Mouse (Mus musculus): ENCODE results near the gene Lsamp. TPM values are rescaled to one million over a fixed set of nuclear protein-coding genes. Genes with fewer than 3 reads are reported as not detected.

Lsamp gene
- total RNA-seq, 2 experiments from 2014 or later, result 0.38 to 0.53 TPM

DNA sequence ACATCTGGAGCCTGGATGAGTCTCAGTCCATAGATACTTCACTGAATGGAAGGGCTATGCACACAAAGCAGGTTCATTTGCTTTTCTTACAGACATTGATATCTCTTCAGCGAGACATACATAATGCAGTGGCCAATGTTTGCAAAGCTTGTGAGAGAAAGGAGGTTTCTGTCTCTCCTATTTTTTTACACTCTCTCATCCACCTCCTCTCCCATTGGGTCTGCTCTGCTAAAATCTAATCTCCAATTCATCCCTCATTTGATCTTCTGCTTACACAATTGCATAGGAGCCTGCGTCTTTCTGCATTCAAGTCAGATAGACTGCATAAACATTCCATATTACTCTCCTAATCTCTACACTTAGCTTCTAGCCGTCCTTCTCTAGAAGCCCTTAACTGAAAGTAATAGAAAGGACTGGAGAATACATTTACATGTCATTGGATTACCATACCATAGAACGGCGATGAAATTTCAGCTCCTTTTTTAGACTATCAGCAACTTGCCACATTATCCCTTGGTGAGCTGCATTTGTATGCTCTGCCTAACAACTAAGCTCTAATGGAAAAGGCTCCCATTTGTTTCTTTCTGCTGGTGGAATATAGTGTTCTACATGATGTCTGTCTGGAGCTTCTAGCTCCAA, 1717.7 kb downstream of the Lsamp start:
- no peak for DNase-seq

DNA sequence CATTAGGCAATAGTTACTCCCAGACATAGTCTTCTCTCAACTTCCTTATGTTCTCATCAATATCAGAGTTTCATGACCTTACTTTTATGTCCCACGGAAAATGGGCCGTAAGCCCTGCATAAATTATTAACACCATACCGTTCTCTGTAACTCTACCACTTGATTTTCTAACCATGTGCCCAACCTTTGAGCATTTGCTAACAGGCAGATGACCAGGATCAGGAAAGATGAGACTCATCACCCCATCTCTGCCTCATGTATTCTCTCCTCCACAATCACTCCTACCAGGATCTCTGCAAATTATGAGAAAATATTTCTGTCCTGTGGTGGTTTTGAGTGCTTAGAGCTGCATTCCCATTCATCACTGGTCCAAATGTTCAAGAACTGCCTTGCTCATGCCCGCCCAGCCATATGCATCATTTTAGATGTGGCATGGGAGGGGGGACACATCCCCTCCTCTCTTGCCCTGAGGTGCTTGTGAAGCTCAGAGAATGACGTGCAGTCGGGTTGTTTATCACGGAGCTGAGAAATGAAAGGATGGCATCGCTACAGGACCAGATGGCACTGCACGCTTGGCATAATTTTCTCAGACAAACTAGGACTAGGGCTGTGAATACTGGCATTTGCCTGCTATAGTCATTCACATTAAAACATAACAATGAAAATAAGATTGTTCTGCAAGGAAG, 1744.9 kb downstream of the Lsamp start:
- DNase-seq, result no peak
- Histone ChIP-seq H3K4me3 (no peak overlapping the region), H3K27ac (no peak overlapping the region)
- no peak for TF ChIP-seq CTCF (IDR thresholded peaks at IDR 0.05)
- intact Hi-C loops (cut with DNase I), result no loop called here

More for the DNA sequence above, 1717.7 kb downstream of the Lsamp start:
- Histone ChIP-seq H3K27ac (no peak overlapping the region), H3K4me3 (no peak overlapping the region)
- intact Hi-C loops (cut with DNase I), result no loop called here
- TF ChIP-seq CTCF (IDR thresholded peaks at IDR 0.05), result no peak

DNA sequence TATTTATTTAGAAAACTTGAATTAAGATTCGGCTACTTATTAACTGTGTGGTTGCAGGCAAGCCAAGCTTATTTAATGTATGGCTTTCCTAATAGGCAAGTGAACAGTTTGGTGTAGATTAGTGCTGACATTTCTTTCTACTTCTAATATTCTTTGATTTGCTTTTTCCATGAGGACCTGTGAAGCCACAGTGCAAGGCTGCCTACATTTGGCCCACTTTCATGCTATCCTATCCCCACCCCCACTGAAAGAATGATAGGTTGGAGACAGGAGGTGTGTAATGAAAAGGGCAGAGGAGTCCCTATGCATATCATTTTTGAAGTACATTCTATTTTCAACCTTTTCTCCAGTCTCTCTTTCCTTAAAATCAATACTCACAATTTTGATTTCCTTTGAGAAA, 1745.8 kb downstream of the Lsamp start:
- TF ChIP-seq CTCF (IDR thresholded peaks at IDR 0.05), result no peak
- intact Hi-C loops (cut with DNase I), result no loop called here
- Histone ChIP-seq H3K4me3 (no peak overlapping the region), H3K27ac (no peak overlapping the region)
- DNase-seq, result no peak

DNA sequence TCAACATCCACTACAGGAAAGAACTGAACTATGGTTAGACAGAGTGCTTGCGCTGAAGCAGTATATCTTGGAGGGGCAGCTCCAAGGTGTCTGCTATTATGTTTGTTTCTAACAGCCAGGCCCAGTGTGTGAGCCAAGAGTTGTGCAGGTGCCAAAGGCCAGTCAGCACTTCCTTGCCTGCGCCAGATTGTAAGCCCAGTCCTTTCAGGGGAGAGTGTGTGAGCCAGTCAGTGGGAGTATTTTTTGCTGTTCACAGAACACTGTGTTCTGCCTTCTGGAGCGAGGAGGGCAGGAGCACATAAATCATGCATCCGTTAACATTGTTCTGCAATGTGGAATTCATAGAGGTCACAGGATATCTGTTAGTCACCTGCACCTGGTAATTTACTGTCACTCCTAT, 1760.9 kb downstream of the Lsamp start:
- H3K27ac ChIP-seq, result no peak overlapping the region
- no peak for TF ChIP-seq CTCF (IDR thresholded peaks at IDR 0.05)
- DNase-seq, result peak; percentile 66
- H3K4me3 ChIP-seq, result no peak overlapping the region
- intact Hi-C loops (cut with DNase I), result no loop called here

DNA sequence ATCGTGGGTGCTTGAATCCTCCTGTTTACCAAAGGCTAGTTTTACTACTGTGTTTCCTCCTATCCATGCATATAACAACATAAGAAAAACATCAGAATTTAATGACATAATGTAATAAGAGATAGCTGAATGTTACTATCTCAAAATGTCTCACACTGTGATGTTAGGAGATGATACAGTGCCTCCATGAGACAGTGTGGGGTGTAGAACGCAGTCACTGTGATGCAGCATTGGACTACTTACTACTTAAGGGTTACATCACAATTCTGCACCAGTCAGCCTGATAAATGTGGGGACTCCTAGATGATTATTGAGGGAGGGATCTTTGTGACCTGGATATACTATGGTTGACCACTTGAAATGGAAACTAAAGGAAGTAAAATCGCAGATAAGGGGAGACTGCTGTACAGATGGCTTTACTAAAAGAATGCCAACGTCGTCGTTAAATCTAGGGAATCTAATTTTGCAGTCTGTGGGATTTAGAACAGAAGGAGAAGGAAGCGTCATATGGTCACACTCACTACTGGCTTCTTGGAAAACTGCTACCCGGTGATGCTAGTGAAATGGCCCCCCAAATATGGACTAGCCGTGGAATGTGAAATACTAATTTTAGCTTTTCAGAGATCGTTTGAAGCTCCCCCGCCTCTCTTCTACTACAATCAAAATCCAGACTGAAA, 1762.2 kb downstream of the Lsamp start:
- intact Hi-C loops (cut with DNase I), result no loop called here
- DNase-seq, result no peak
- TF ChIP-seq CTCF (IDR thresholded peaks at IDR 0.05), result no peak
- H3K27ac ChIP-seq, result no peak overlapping the region
- no peak overlapping the region for H3K4me3 ChIP-seq

DNA sequence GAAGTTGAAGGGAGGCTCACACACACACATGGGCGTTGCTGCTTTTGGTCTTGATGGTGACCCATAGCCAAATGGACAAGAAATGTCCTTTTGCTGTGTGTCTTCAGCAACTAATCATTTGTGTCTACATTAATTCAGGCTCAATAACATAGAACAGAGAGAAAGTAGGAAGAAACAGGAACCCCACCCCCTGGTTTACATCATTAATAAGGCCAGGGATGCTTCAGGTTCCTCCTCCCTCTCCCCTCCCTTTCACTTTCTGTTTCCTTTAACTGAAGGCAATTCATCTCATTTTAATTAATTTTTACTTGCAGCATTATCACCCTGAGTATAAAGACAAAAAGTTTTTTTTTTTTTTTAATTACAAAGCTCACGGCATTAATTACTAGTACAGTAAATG, 1763.7 kb downstream of the Lsamp start:
- intact Hi-C loops (cut with DNase I), result no loop called here
- Histone ChIP-seq H3K4me3 (no peak overlapping the region), H3K27ac (no peak overlapping the region)
- no peak for TF ChIP-seq CTCF (IDR thresholded peaks at IDR 0.05)
- DNase-seq, result no peak

DNA sequence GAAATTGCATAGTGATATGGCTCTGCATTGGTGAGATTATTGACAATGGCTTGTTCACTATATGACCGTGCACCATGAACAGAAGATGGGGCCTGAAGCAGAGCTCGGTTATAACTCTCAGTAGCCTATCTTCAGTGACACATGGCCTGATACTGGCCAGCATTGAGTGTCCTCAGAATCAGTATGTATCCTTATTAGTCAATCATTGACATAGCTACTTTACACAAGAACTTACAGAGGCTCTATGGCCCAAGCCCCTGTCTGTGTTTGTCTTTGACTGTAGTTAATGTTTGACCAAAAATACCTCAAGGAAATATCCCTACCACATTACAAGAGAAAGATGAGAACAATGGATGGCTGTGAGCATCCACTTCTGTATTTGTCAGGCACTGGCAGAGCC, 1764.6 kb downstream of the Lsamp start:
- intact Hi-C loops (cut with DNase I), result no loop called here
- DNase-seq, result no peak
- Histone ChIP-seq H3K4me3 (no peak overlapping the region), H3K27ac (no peak overlapping the region)
- no peak for TF ChIP-seq CTCF (IDR thresholded peaks at IDR 0.05)

DNA sequence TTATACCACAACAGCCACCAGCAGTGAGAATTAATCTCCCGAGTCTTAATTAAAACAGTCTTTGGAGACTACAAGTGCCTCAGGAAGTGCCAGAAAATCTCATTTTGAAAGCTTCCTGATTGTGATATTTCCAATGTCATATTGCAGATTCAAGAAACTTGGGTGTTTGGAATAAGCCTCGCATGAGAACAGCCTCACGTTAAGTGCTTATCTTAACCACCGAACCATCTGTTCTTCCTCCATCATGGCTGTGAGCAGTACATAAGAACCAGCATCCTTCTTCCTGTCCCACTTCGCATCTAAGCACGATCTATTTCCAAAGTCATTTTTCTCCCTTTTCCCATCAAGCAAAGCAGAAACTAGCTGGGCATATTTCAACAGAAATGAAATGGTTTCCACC, 1780.1 kb downstream of the Lsamp start:
- no peak for TF ChIP-seq CTCF (IDR thresholded peaks at IDR 0.05)
- no peak overlapping the region for H3K4me3 ChIP-seq
- no peak overlapping the region for H3K27ac ChIP-seq
- intact Hi-C loops (cut with DNase I), result no loop called here
- DNase-seq, result no peak

DNA sequence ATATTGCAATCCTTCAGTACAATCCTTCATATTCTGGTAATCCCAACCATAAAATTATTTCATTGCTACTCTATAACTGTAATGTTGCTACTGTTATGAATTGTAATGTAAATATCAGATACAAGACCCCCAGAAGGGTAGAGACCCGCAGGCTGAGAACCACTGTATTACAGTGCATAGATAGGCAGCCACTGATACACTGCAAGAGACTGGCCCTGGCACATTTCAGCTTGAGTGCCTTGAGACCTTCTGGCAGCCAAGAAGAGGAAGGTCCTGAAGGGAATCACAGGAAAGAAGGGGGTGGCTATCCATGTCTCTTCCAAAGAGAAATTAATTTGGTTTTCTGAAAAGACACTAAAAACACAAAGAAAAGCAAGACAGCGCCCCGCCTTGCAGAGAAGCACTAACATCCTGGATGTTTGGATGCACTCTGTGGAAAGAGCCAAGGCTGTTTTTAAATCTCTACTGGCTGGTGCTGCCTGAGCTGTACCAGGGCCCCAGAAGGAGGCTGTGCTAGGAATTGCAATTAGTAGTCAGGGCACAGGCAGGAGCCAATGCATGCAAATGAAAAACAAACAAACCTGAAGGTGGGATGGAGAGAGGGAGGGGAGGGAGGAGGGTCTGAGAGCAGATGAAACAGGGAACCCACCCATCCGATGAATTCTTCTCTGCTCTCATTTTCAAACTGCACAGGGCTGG, 1787.4 kb downstream of the Lsamp start:
- H3K27ac ChIP-seq, result no peak overlapping the region
- intact Hi-C loops (cut with DNase I), result no loop called here

DNA sequence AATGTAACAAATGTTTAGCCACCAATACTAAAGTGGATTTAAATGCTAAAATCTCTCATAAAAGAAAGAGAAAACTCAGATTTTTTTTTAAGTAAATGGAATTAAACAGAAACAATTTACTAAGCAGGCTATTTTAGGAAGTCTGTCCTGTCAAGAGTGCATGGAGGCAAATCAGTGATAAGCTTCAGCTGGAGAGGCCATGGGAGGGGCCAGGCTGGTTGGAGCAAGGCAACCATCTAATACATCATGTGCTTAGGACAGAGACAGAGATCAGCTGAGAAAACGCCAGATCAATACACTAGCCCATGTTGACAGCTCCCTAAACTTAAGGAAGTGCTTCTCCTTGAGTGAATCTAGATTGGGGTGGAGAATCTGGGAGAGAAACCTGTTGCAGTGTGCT, 1793.4 kb downstream of the Lsamp start:
- no peak for TF ChIP-seq CTCF (IDR thresholded peaks at IDR 0.05)
- no peak for DNase-seq
- H3K27ac ChIP-seq, result no peak overlapping the region
- no peak overlapping the region for H3K4me3 ChIP-seq
- intact Hi-C loops (cut with DNase I), result no loop called here

More for the DNA sequence above, 1787.4 kb downstream of the Lsamp start:
- H3K4me3 ChIP-seq, result no peak overlapping the region
- TF ChIP-seq CTCF (IDR thresholded peaks at IDR 0.05), result no peak
- no peak for DNase-seq

DNA sequence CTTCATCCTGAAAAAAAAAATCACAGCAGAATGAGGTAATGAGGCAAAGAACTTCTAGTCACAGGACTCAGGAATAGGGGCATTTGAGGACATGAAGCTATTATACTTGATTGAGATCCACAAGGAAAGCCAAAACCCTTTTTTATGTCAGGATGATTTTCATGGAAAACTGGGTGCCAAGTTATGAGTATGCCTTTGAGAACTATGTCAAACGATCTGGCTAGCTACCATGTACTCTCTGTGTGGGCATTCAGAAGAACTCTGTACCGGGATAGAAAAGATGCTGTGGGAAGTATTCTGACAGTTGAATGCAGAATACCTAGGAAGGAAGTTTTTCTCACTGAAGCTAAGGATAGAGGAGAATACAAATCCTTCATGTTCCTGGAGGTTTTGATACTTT, 1801.4 kb downstream of the Lsamp start:
- H3K4me3 ChIP-seq, result no peak overlapping the region
- DNase-seq, result no peak
- no peak overlapping the region for H3K27ac ChIP-seq
- intact Hi-C loops (cut with DNase I), result no loop called here
- TF ChIP-seq CTCF (IDR thresholded peaks at IDR 0.05), result no peak

DNA sequence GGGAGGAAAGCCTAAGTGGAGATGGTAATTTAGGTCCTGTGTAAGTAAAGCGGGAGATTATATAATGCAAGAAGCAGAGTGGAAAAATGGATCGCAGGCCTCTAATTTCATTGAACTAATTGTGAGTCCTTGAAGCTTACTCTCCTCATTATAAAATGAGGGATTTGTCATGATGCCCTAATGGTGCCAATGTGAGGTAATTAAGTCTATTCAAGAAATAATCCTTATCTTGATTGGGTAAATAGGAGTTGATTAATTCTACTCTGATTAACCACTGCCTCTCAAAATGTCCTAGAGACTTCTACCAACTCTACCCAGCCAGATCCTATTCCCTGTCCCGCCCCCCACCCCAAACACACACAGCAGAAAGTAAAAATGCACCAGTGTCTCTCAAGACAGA, 1802.5 kb downstream of the Lsamp start:
- TF ChIP-seq CTCF (IDR thresholded peaks at IDR 0.05), result no peak
- no peak overlapping the region for H3K27ac ChIP-seq
- no peak for DNase-seq
- intact Hi-C loops (cut with DNase I), result no loop called here
- H3K4me3 ChIP-seq, result no peak overlapping the region

DNA sequence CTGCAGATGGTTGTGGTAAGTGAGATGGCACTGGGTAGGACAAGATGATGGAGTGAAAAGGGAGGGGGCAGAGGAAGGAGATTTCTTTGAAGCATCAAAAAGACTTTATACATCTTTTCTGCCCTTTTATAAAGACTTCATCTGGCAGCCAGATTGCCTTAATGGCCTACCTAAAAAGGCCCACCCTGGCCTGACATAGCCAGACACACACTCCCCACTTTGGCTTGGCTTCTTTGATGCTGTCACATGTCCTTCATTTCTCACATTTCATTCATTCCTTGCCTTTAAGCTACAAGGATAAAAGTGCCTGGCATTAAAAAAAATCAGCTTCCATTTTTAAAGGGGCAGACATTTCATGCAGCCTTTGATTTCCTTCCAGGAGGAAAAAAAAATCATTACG, 1803.0 kb downstream of the Lsamp start:
- intact Hi-C loops (cut with DNase I), result no loop called here

More for the DNA sequence above, 1803.0 kb downstream of the Lsamp start:
- no peak for TF ChIP-seq CTCF (IDR thresholded peaks at IDR 0.05)
- no peak overlapping the region for H3K27ac ChIP-seq
- DNase-seq, result no peak
- H3K4me3 ChIP-seq, result no peak overlapping the region
